ENCODE assay signal across 8 mouse cellular contexts in the genomic region with DNA sequence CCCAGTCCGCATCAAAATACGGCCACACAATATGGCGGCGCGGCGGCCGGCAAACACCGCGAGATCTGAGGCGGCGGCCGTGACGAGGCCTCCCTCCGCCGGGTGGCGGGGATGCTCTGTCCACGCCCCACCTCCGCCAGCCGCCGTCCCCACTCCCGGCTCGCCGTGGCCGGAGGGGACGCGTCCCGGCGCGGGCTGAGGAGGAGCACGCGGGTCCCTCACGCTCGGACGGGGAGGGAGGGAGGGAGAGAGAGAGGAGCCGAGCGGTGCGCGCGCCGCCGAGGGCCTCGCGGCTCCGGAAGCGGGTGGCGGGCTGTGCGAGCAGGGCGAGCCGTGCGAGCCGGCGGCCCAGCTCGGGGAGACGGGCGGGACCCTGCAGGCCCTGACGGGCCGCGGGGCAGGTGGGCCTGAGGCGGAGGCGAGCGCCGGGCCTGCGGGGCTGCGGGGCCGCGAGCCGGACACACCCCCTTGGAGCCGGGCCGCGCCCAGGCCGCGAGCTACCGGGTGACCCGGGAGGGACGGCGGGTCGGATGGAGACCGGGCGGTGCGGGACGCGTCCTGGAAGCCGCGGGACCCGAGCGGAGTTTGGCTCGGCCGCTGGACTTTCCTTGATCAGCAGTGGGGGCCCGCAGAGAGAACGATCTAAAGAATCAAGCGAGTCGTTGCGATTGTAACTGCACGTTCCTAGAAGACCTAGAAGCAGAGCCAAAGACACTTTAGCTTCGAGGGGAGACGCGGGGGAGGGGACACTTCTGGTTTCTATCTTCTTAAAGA. TPM values are rescaled to one million over a fixed set of nuclear protein-coding genes. Genes with fewer than 3 reads are reported as not detected.
A peak's percentile ranks its signal among the peaks of the same experiment; 100 is the strongest.
DNase-seq lines count a peak whose midpoint lies in the region; ATAC-seq lines count a peak whose summit lies in the region.

Gene Tab2, minus strand, starts transcription at position 3 of the 774 bp plus-strand sequence.

- peak within 1 kb of the TSS; percentile 95 for H3K4me3 ChIP-seq in heart, embryonic 13.5 days
- peak within 1 kb of the TSS; percentile 98 for H3K4me3 ChIP-seq in liver, embryonic 12.5 days
- peak within 1 kb of the TSS; percentile 93 for H3K4me3 ChIP-seq in stomach, embryonic 15.5 days (replicated peaks)

- no peaks in the 10 kb centered on the region for H3K27me3 ChIP-seq in heart, embryonic 13.5 days (replicated peaks)
- H3K27me3 ChIP-seq in liver, embryonic 12.5 days (replicated peaks): no peaks in the 10 kb centered on the region
- no peaks in the 10 kb centered on the region for H3K27me3 ChIP-seq in stomach, embryonic 15.5 days (replicated peaks)

- under 1% methylated on average over 73 of the region's 97 CpGs for WGBS in heart, embryonic 13.5 days
- under 1% methylated on average over 83 of the region's 97 CpGs for WGBS in liver, embryonic 12.5 days (ENCODE audit: insufficient replicate concordance)
- under 1% methylated on average over 85 of the region's 97 CpGs for WGBS in stomach, embryonic 15.5 days

- H3K4me2 ChIP-seq in heart, embryonic 13.5 days: peak within 1 kb of the TSS; percentile 74
- H3K4me2 ChIP-seq in liver, embryonic 12.5 days: peak within 1 kb of the TSS; percentile 94
- H3K4me2 ChIP-seq in stomach, embryonic 15.5 days: peak within 1 kb of the TSS; percentile 80

- ATAC-seq in erythroid progenitor cell, adult 5-6 weeks (replicated peaks; ENCODE audit: low FRiP score, poor library complexity, severe bottlenecking): peak; percentile 93
- ATAC-seq in heart, embryonic 13.5 days (ENCODE audit: extremely low read depth, insufficient number of reproducible peaks, low FRiP score, low TSS enrichment): peak; percentile 90
- ATAC-seq in liver, embryonic 12.5 days: peak; percentile 91
- ATAC-seq in stomach, embryonic 15.5 days (ENCODE audit: insufficient read depth, low FRiP score, low read depth): peak; percentile 94

- no peaks in the 10 kb centered on the region for H3K36me3 ChIP-seq in heart, embryonic 13.5 days
- no peaks in the 10 kb centered on the region; the same call in 1 of the 2 replicates for H3K36me3 ChIP-seq in liver, embryonic 12.5 days
- H3K36me3 ChIP-seq in stomach, embryonic 15.5 days: no peaks in the 10 kb centered on the region

- peaks cover 58% of the 10 kb centered on the region for H3K4me1 ChIP-seq in heart, embryonic 13.5 days
- H3K4me1 ChIP-seq in liver, embryonic 12.5 days: peaks cover 63% of the 10 kb centered on the region
- peaks cover 8% of the 10 kb centered on the region; the same call in 1 of the 2 replicates for H3K4me1 ChIP-seq in stomach, embryonic 15.5 days

- peak within 1 kb of the TSS; percentile 100 for H3K9ac ChIP-seq in heart, embryonic 13.5 days
- peak within 1 kb of the TSS; percentile 99 for H3K9ac ChIP-seq in liver, embryonic 12.5 days
- H3K9ac ChIP-seq in stomach, embryonic 15.5 days: peak within 1 kb of the TSS; percentile 95

- DNase-seq in CD4-positive helper T cell, adult 2 months (ENCODE audit: low read depth, low spot score): peak; percentile 92
- DNase-seq in brain, embryonic 18.5 days (ENCODE audit: low read depth, low spot score): peak; percentile 76
- DNase-seq in kidney, postnatal 10 days: peak; percentile 96
- peak; percentile 88 to 90 for DNase-seq in natural killer cell, adult 2 months (ENCODE audit: low spot score in 2 of 2)

- H3K27ac ChIP-seq in heart, embryonic 13.5 days (replicated peaks): peak within 1 kb of the TSS; percentile 99
- peak within 1 kb of the TSS; percentile 96 for H3K27ac ChIP-seq in liver, embryonic 12.5 days
- H3K27ac ChIP-seq in stomach, embryonic 15.5 days: peak within 1 kb of the TSS; percentile 99

- H3K9me3 ChIP-seq in heart, embryonic 13.5 days: no peaks in the 10 kb centered on the region
- no peaks in the 10 kb centered on the region for H3K9me3 ChIP-seq in liver, embryonic 12.5 days (replicated peaks)
- no peaks in the 10 kb centered on the region for H3K9me3 ChIP-seq in stomach, embryonic 15.5 days

RNA-seq across cellular contexts. Expression of gene Tab2, which starts in this region (rescaled TPM):
- 143 and 208 TPM in 2 replicates for total RNA-seq in erythroid progenitor cell, adult 5-6 weeks (2015; ENCODE audit: low replicate concordance)
- 77.1 and 82.2 TPM in 2 replicates for total RNA-seq in erythroid progenitor cell, adult 5-6 weeks (2017; ENCODE audit: low replicate concordance)
- 17.1 and 17.2 TPM in 2 replicates for polyA plus RNA-seq in heart, embryonic 13.5 days (2015; fragmentation: Nextera tagmentation; extraction: Ambion mirVana)
- polyA plus RNA-seq in liver, embryonic 12.5 days (2016; fragmentation: Nextera tagmentation; extraction: Ambion mirVana): 11.4 and 11.8 TPM in 2 replicates
- polyA plus RNA-seq in stomach, embryonic 15.5 days (2015; fragmentation: Nextera tagmentation; extraction: Ambion mirVana): 17.1 and 18.8 TPM in 2 replicates

Comparison
In these comparisons a context has a peak if more than half of its experiments do, and no peak if none do; other contexts are left out.
1. Peak in every context shown above with its lines: DNase-seq, ATAC-seq, H3K4me3 ChIP-seq and H3K27ac ChIP-seq.